Mouse (Mus musculus): Measurements from ENCODE around the gene Snhg11. TPM values are rescaled to one million over a fixed set of nuclear protein-coding genes. Genes with fewer than 3 reads are reported as not detected.

The Snhg11 gene
- polyA plus RNA-seq, 1 experiment from 2014 or later, result 30.3 TPM

GRCm38 (mm10) chr2:158352801-158353520 lies 22.5 kb upstream of the Snhg11 start:
- no peaks in the 10 kb centered on the region for H3K9me3 ChIP-seq (replicated peaks; ENCODE audit: control insufficient read depth, low read length)
- no peaks in the 10 kb centered on the region for H3K4me1 ChIP-seq (ENCODE audit: control insufficient read depth, insufficient read depth, low read length)
- H3K27me3 ChIP-seq (replicated peaks; ENCODE audit: control insufficient read depth, insufficient read depth, low read length), result no peaks in the 10 kb centered on the region
- no peak for DNase-seq (ENCODE audit: low spot score)
- WGBS, result 75% methylated on average over 3 of the region's 3 CpGs
- peaks cover 57% of the 10 kb centered on the region for H3K36me3 ChIP-seq (ENCODE audit: control insufficient read depth, insufficient read depth, low read length)
- no peak overlapping the region for H3K4me2 ChIP-seq (ENCODE audit: low read length)
- H3K4me3 ChIP-seq (ENCODE audit: low read depth, low read length), result no peak overlapping the region
- H3K27ac ChIP-seq (ENCODE audit: low read depth, low read length), result no peak overlapping the region
- no peak overlapping the region for H3K9ac ChIP-seq (ENCODE audit: low read length)
- ATAC-seq, result no peak

GRCm38 (mm10) chr2:158354348-158355114 lies 20.9 kb upstream of the Snhg11 start:
- Histone ChIP-seq H3K36me3 (ENCODE audit: control insufficient read depth, insufficient read depth, low read length) (peaks cover 73% of the 10 kb centered on the region), H3K4me2 (ENCODE audit: low read length) (no peak overlapping the region), H3K9ac (ENCODE audit: low read length) (no peak overlapping the region), H3K27ac (ENCODE audit: low read depth, low read length) (no peak overlapping the region), H3K4me3 (ENCODE audit: low read depth, low read length) (no peak overlapping the region), H3K9me3 (replicated peaks; ENCODE audit: control insufficient read depth, low read length) (no peaks in the 10 kb centered on the region), H3K27me3 (replicated peaks; ENCODE audit: control insufficient read depth, insufficient read depth, low read length) (no peaks in the 10 kb centered on the region), H3K4me1 (ENCODE audit: control insufficient read depth, insufficient read depth, low read length) (no peaks in the 10 kb centered on the region)
- WGBS, result 79% methylated on average over 7 of the region's 7 CpGs
- no peak for ATAC-seq
- no peak for DNase-seq (ENCODE audit: low spot score)

DNA sequence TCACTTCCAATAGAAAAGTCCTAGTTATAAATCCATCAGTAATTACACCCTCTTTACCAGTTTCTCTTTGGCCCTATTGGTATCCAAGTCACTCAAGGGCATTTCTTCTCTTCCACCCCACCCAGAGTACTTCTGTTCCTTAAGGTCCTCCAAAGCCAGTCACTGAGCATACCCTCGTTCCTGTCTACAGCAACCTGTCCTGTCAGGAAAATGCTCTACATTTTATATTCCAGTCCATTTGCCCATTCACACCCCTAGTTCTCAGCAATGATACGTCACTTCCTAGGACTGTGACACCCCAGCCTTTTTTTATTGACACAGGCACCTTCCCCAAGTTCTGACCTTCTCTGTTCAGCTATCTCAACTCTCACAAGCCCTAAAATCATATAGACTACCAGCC lies 20.2 kb upstream of the Snhg11 start:
- H3K4me1 ChIP-seq (ENCODE audit: control insufficient read depth, insufficient read depth, low read length), result no peaks in the 10 kb centered on the region
- no peak overlapping the region for H3K27ac ChIP-seq (ENCODE audit: low read depth, low read length)
- peaks cover 80% of the 10 kb centered on the region for H3K36me3 ChIP-seq (ENCODE audit: control insufficient read depth, insufficient read depth, low read length)
- H3K4me2 ChIP-seq (ENCODE audit: low read length), result no peak overlapping the region
- ATAC-seq, result no peak
- no peak overlapping the region for H3K4me3 ChIP-seq (ENCODE audit: low read depth, low read length)
- DNase-seq (ENCODE audit: low spot score), result no peak
- H3K9ac ChIP-seq (ENCODE audit: low read length), result no peak overlapping the region
- no peaks in the 10 kb centered on the region for H3K27me3 ChIP-seq (replicated peaks; ENCODE audit: control insufficient read depth, insufficient read depth, low read length)
- H3K9me3 ChIP-seq (replicated peaks; ENCODE audit: control insufficient read depth, low read length), result no peaks in the 10 kb centered on the region
- WGBS, result 93% methylated on average over 2 of the region's 2 CpGs

- H3K4me2 ChIP-seq (ENCODE audit: low read length), result no peak overlapping the region
- H3K36me3 ChIP-seq (ENCODE audit: control insufficient read depth, insufficient read depth, low read length), result peaks cover 81% of the 10 kb centered on the region
- ATAC-seq (no peak), DNase-seq (ENCODE audit: low spot score) (no peak)
- H3K27me3 ChIP-seq (replicated peaks; ENCODE audit: control insufficient read depth, insufficient read depth, low read length), result no peaks in the 10 kb centered on the region
- H3K27ac ChIP-seq (ENCODE audit: low read depth, low read length), result no peak overlapping the region
- WGBS, result 93% methylated on average over 5 of the region's 5 CpGs
- H3K4me1 ChIP-seq (ENCODE audit: control insufficient read depth, insufficient read depth, low read length), result no peaks in the 10 kb centered on the region
- no peaks in the 10 kb centered on the region for H3K9me3 ChIP-seq (replicated peaks; ENCODE audit: control insufficient read depth, low read length)
- H3K4me3 ChIP-seq (ENCODE audit: low read depth, low read length), result no peak overlapping the region
- H3K9ac ChIP-seq (ENCODE audit: low read length), result no peak overlapping the region
These were observed 19.3 kb upstream of the Snhg11 start for GRCm38 (mm10) chr2:158356121-158356520.

- Histone ChIP-seq H3K4me1 (ENCODE audit: control insufficient read depth, insufficient read depth, low read length) (no peaks in the 10 kb centered on the region), H3K9ac (ENCODE audit: low read length) (peak overlapping the region; percentile 92), H3K4me3 (ENCODE audit: low read depth, low read length) (peak overlapping the region; percentile 83), H3K4me2 (ENCODE audit: low read length) (peak overlapping the region; percentile 82), H3K27ac (ENCODE audit: low read depth, low read length) (no peak overlapping the region), H3K27me3 (replicated peaks; ENCODE audit: control insufficient read depth, insufficient read depth, low read length) (no peaks in the 10 kb centered on the region), H3K36me3 (ENCODE audit: control insufficient read depth, insufficient read depth, low read length) (peaks cover 54% of the 10 kb centered on the region), H3K9me3 (replicated peaks; ENCODE audit: control insufficient read depth, low read length) (no peaks in the 10 kb centered on the region)
- DNase-seq (ENCODE audit: low spot score), result no peak
- WGBS, result 69% methylated on average over 12 of the region's 12 CpGs
- ATAC-seq, result no peak
These were observed 15.4 kb upstream of the Snhg11 start for GRCm38 (mm10) chr2:158359757-158360620.

DNA sequence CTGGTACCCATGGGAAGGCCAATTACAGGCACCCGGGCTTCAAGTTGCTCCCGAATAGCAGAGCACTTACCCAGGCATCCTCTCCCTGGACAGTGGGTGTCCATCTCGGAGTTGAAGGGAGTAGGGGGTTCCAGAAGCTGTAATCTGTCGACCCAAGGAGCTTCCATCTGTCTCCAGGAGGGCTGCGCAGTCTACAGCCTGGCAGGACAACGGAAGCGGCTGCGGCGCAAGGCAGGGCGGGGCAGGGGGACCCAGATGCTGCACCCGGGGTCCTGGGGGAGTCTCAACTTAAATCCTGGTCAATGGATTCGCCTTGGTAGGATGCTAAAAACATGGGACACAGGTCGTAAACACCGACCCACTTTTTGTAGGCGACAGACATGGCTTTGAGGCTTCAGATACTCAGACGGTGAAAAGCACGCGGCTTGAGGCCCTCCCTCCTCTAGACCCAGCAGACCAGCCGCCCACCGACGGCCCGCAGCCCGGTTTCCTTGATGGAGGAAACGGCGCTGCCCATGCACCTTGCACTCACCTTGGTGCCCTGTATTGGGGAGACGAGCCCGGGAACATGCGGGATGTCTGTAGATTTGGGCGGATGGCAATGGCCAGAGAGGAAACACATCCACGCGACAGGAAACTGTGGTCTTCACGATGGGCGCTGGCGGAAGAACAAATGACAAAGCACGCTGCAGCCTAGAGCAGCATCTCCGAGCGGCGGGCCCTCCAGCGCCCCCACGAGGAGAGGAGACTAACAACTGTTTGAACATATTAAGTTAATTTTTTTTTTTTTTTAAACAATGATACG lies 14.4 kb upstream of the Snhg11 start:
- Histone ChIP-seq H3K27me3 (replicated peaks; ENCODE audit: control insufficient read depth, insufficient read depth, low read length) (no peaks in the 10 kb centered on the region), H3K9ac (ENCODE audit: low read length) (peak overlapping the region; percentile 92), H3K9me3 (replicated peaks; ENCODE audit: control insufficient read depth, low read length) (no peaks in the 10 kb centered on the region), H3K4me2 (ENCODE audit: low read length) (peak overlapping the region; percentile 82), H3K36me3 (ENCODE audit: control insufficient read depth, insufficient read depth, low read length) (peaks cover 43% of the 10 kb centered on the region), H3K4me3 (ENCODE audit: low read depth, low read length) (peak overlapping the region; percentile 83), H3K4me1 (ENCODE audit: control insufficient read depth, insufficient read depth, low read length) (no peaks in the 10 kb centered on the region), H3K27ac (ENCODE audit: low read depth, low read length) (peak overlapping the region; percentile 74)
- ATAC-seq (peak; percentile 92), DNase-seq (ENCODE audit: low spot score) (peak; percentile 97)
- WGBS, result under 1% methylated on average over 41 of the region's 41 CpGs

DNA sequence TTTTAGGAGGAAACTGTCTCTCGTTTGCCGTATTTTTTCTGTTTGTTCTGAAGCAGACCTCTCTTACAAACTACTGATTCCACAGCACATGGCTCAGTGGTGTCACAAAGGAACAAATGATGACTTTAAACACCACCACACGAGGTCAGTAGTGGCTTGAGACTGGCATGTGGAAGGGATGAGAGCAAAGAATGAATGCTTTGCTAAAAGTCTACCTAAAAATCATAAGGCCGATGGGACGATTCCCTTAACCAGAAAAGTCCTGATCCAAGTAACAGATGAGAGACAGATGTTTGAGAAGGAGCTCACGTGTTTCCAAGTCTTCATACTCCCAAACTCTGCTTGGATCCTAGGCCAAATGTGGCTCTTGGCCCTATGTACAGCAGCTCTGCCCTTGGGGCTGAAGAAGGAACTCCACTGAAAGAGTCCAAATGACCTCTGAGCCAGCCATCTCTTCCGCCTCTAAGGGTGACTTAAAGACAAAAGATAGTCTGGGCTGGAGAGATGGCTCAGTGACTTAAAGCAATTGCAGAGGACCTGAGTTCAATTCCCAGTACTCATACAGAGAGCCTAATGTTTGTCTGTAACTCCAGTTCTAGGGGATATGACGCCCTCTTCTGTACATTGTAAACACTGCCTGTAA lies 13.6 kb upstream of the Snhg11 start:
- DNase-seq (ENCODE audit: low spot score) (no peak), ATAC-seq (peak; percentile 61)
- WGBS, result 43% methylated on average over 8 of the region's 8 CpGs
- Histone ChIP-seq H3K36me3 (ENCODE audit: control insufficient read depth, insufficient read depth, low read length) (peaks cover 36% of the 10 kb centered on the region), H3K4me3 (ENCODE audit: low read depth, low read length) (peak overlapping the region; percentile 83), H3K27ac (ENCODE audit: low read depth, low read length) (no peak overlapping the region; the same call in 1 of the 2 replicates), H3K9me3 (replicated peaks; ENCODE audit: control insufficient read depth, low read length) (no peaks in the 10 kb centered on the region), H3K4me2 (ENCODE audit: low read length) (peak overlapping the region; percentile 82; the same call in 1 of the 2 replicates), H3K4me1 (ENCODE audit: control insufficient read depth, insufficient read depth, low read length) (no peaks in the 10 kb centered on the region), H3K27me3 (replicated peaks; ENCODE audit: control insufficient read depth, insufficient read depth, low read length) (no peaks in the 10 kb centered on the region), H3K9ac (ENCODE audit: low read length) (no peak overlapping the region)

GRCm38 (mm10) chr2:158364175-158364574 lies 11.3 kb upstream of the Snhg11 start:
- 78% methylated on average over 4 of the region's 4 CpGs for WGBS
- no peak for DNase-seq (ENCODE audit: low spot score)

More at GRCm38 (mm10) chr2:158364175-158364574, 11.3 kb upstream of the Snhg11 start:
- Histone ChIP-seq H3K27ac (ENCODE audit: low read depth, low read length) (no peak overlapping the region), H3K36me3 (ENCODE audit: control insufficient read depth, insufficient read depth, low read length) (peaks cover 12% of the 10 kb centered on the region), H3K4me1 (ENCODE audit: control insufficient read depth, insufficient read depth, low read length) (no peaks in the 10 kb centered on the region), H3K4me2 (ENCODE audit: low read length) (no peak overlapping the region), H3K9me3 (replicated peaks; ENCODE audit: control insufficient read depth, low read length) (no peaks in the 10 kb centered on the region), H3K27me3 (replicated peaks; ENCODE audit: control insufficient read depth, insufficient read depth, low read length) (no peaks in the 10 kb centered on the region), H3K4me3 (ENCODE audit: low read depth, low read length) (no peak overlapping the region), H3K9ac (ENCODE audit: low read length) (no peak overlapping the region)
- ATAC-seq, result no peak

Data from forebrain, embryonic 14.5 days (tissue).